Mouse (Mus musculus): ENCODE data around the gene Tcf7l1.

DNA sequence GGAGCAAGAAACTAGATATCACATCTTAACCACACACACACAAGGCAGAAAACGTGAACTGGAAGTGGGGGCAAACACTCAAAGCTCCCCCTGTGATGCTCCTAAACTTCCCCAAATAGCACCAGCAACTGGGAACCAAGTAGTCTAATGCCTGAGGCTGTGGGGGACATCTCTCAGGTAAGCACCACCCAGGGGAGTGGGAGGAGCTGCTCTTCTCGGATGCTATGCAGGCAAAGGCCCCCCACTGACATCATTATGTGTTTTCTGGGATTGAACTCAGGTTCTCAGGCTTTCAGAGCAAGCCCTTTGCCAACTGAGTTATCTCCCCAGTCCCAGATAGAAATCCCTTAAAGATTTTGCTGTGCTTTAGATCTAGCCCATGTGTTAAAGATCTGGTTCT, 11.6 kb upstream of the Tcf7l1 start:
- TF ChIP-seq CTCF (IDR thresholded peaks at IDR 0.05) (no peak), EP300 (IDR thresholded peaks at IDR 0.05) (no peak)
